Mouse (Mus musculus): ENCODE measurements around the gene Pex5l.

- no peak for TF ChIP-seq CTCF (IDR thresholded peaks at IDR 0.05; ENCODE audit: low read depth)
- TF ChIP-seq EP300 (IDR thresholded peaks at IDR 0.05; ENCODE audit: low read depth): no peak
These were observed 82.6 kb downstream of the Pex5l start for GRCm38 (mm10) chr3:33060343-33060937.

Measured in liver, embryonic 14.5 days (tissue).